Mouse (Mus musculus) frontal cortex, postnatal 36 days (tissue): Measurements from ENCODE around the gene Ins2.

Experiments
- DNase-seq, 2 experiments: peaks; one replicate each; pipeline ENCODE4 v3.0.0; 2022; ENCODE audit warnings: low spot score in 2 of 2

Ins2 gene

DNA sequence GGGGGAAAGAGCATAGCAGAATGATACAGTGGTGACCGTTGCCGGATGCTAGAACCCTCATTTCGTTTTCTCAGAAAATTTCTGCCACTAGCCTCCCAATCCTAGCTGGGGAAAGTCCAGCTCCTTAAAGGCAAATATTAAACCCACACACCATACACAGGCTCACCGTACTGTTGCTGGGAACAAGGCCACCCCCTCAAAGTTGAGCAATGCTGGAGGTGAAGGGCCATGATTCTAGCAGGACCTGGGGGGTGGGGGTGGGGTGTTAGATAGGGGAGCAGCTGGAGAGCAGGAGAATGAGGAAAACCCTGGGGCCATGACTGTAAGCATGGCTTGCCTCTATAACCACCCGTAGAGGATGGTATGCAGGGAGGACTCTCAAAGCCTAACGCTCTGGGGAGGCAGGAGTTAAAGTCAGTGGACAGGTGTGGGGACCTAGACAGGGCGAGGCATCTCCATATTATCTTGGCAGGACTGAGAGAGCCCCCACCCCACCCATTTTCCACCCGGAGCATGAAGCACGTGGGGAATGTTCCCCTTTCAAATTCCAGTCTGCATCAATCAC is 78.6 kb downstream of the Ins2 start:
- DNase-seq: no peak

- DNase-seq: peak in 1 of 2 experiments; percentile 4
Observed at GRCm38 (mm10) chr7:142663931-142664421, 79.2 kb downstream of the Ins2 start.

- DNase-seq: no peak
Observed at GRCm38 (mm10) chr7:142663151-142663550, 80.0 kb downstream of the Ins2 start.

DNA sequence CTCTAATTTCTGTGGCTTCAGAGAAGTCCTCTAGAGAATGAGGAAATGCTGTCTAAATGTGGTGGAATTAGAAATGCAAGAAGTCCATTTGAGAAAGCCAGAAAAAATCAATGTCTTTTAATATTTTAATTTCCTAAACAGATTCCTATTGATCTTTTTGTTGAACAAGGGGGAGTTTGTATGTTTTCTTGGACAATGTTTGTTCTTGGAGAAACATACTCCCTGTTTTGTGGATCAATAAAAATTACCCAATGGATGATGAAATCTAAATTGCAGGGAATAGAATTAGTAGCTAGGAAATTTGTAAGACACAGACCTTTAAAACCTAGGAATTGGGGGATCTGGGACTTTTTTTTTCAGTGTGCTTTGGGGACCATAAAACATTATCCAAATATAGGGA is 81.4 kb downstream of the Ins2 start:
- no peak for DNase-seq

- DNase-seq: no peak
Observed at GRCm38 (mm10) chr7:142661046-142661445, 82.1 kb downstream of the Ins2 start.

DNA sequence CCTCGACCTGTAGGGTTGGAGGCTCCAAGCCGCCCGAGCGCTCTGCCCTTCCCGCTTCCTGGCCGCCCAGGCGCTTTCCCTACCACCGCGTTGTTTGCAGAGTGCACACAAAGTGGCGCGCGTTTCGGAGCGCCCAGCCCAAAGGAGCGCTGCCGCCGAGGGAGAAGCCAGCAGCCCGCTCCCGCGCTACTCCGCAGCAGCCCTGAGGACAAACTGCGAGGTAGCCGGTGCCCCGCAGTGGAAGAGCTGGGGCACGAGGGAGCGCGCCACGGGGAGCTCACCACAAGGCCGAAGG is 82.6 kb downstream of the Ins2 start:
- no peak for DNase-seq

GRCm38 (mm10) chr7:142659767-142660650 is 83.2 kb downstream of the Ins2 start:
- no peak for DNase-seq

DNA sequence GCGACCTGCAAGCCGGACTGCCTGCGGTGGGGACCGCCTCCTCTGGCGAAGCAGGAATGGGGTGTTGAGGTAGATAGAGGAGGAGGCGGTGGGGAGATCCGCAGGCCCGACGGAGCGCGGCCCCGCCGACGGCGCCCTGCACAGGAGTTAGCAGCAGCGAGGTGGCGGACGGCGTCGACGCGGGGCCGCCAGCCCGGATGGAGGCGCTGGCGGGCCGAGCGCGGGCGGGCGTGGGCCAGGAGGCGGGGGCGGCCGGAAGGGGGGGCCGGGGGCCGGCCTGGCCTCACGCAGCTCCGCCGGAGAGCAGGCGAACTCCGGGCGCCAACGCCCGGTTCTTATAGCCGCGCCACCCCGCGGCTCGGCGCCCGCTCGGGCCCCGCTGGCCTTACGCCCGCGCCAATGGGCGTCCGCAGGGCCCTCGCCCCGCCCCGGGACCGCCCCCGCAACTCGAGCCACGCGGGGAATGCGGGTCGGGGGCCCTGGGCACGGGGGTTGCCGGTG is 84.0 kb downstream of the Ins2 start:
- DNase-seq: no peak

DNA sequence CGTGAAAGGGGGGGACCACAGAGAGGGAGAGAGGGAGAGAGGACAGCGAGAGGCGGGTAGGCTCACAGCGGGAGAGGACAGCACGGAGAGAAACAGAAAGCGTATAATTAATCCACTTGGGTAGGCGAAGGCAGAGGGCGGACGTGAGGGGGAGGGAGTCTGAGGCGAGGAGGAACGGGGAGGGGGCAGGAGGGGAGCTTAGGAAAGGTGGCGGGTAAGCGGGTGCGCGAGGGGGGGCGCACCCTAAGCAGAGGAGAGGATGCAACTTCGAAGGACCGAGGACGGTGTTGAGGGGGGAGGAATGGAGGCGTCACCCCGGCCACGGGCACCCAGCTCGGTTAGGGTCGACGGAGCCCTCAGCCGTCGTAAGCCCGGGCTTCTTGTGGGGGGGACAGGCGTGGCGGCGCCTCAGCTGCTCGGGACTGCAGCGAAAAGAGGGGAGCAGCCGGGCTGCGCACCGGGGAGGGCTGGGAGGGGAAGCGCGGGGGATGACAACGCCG is 84.5 kb downstream of the Ins2 start:
- no peak for DNase-seq

DNA sequence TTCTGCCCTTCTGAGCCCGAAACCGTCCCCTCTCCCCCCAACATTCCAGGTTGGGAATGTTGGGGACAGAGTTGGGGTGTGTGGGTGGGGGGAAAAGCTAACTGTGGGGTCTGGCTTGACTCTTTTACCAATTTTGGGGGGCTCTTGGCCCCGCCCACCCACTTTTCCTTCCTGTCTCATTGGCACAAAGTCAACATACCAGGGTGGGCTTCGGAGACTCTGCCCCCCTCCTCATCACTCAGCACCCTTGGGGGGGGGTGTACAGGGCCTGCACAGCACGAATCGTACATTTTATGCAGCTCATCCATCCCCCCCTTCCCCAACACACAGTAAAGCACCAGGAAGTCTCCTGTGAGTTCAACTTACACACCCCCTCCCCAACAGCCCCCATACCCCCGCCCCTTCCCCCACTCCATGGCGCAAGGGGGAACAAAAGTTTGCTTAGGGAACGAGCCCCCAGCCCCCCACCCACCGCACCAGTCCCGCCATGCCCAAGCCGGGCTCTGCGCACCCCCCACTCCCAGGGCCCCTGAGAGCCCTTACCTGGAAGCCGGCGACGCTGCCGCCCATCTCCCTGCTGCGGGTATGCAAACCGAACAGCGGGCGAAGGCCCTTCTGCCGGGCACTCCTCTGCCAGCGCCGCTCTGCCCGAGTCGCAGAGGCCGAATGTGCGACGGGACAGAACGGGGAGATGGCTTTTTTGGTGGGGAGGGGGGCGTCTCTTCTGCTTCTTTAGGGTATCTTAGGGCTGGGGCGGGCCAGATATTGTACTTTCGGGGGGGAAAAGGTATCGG is 85.2 kb downstream of the Ins2 start:
- no peak for DNase-seq

DNA sequence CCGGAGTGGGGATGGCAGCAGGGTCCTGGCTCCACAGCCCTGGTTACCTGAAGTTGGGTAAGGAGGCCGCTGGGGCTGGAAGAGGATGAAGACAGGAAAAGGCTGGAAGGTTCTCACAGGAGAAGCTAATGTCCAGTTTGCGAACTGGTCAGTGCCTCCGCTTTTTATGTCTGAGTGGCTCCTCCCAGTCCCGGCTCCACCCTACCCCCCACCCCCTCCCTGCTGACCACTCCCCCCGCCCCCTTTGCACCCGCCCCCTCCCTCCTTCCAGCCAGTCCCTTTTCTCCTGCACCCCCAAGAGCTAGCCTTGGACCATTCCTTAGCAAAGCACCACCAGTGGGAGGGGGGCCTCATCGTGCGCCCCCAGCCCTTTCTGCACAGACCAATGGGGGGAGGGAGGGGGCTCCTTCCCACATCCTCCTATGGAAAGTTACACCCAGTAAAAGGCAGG is 85.8 kb downstream of the Ins2 start:
- no peak for DNase-seq

GRCm38 (mm10) chr7:142656055-142656454 is 87.1 kb downstream of the Ins2 start:
- no peak for DNase-seq

- DNase-seq: no peak
Observed at GRCm38 (mm10) chr7:142655633-142656032, 87.5 kb downstream of the Ins2 start.

GRCm38 (mm10) chr7:142653726-142654125 is 89.5 kb downstream of the Ins2 start:
- no peak for DNase-seq

DNA sequence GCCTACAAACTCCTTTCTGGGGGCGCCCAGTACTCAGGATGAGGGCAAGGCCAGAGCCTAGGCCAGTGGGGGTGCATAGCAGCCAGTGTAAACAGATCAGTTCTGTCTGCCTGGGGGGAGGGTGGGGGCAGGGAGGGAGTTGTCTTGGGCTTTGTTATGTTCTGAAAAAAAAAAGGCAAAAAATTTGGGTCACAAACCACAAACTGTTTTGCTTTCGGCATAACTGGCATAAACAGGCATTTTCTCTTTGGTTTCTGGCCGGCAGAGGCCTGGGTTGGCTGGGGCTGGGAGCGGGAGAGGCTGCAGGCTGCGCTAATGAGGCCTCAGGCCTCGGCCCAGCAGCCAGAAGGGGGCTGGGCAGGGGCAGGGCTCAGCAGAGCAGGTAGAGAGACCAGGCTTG is 96.5 kb downstream of the Ins2 start:
- DNase-seq: no peak

GRCm38 (mm10) chr7:142645045-142645444 is 98.1 kb downstream of the Ins2 start:
- no peak for DNase-seq

GRCm38 (mm10) chr7:142636178-142636577 is 107.0 kb downstream of the Ins2 start:
- no peak for DNase-seq

DNA sequence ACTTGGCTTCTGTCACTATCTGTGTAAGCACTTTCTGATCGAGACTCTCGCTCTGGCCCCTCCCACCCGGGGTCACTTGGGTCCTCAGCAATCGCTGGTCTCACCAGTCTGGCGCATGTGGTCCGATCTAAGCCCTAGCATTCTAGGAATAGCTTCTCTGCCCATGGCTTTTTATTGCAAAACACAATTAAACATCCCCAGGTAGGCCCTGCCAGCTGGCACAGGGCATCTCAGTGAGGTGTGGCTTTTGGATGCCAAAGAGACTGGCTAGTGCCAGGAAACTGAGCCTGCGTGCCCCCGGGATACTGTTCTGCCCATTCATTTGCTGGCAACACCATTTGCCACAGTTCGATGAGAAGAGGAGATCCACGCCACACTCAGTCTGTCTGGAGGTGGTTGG is 112.5 kb downstream of the Ins2 start:
- DNase-seq: no peak

- no peak for DNase-seq
Observed at GRCm38 (mm10) chr7:142629806-142630205, 113.4 kb downstream of the Ins2 start.
